Mouse (Mus musculus) cerebellum, postnatal 36 days (tissue): ENCODE measurements around the gene Bri3.

Source experiments
- DNase-seq, 2 experiments: peaks; one replicate each; pipeline ENCODE4 v3.0.0; 2021 to 2022; ENCODE audit warnings: mixed read lengths in 2 of 2

Bri3 gene

DNA sequence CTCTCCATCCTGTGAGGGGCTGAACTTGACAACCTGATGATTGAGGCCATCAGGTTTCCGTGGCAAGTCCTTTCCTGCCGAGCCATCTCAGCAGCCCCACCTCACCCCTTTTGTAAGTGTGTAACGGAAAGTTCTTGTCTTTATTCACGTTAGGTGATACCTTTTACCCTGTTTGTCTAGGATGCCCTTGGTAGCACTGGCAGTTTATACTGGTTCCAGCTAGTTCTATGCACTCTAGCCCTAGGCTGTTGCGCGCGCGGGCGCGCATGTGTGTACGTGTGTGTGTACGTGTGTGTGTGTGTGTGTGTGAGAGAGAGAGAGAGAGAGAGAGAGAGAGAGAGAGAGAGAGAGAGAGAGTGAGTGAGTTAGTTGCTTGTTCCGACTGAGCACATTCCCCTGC is 19.3 kb downstream of the Bri3 start:
- no peak for DNase-seq

DNA sequence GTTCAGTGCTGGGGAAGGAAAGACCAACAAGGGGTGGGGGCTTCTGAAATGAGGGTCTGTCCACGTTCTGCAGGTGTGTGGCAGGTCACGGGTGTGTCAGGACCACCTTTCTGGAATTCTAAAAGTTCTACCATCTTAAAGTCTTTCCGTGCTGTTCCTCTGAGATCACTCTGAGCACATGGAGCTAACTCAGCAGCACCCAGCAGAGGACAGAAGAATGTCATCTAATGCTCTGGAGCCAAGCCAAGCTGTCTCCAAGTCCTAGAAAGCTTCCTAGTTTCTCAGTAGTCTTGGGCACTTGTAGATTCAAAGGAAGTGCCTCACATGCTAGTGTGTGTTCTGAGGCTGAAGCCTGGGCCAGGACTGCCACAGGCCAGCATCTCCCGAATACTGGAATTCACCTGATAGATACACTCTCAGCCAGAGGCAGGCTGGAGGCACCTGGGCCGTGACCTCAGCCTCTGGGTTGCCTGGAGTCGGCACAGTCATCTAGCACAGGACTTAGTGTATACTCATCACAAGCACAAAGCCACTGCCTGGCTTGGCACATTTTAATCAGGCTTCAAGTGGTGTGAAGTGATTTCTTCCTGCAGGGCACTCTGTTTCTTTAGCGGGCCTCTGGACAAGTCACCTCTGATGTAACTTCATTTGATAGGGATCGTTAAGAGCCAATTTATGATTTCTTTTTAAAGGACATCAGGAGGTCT is 23.5 kb downstream of the Bri3 start:
- DNase-seq = peak; percentile 20 to 43

DNA sequence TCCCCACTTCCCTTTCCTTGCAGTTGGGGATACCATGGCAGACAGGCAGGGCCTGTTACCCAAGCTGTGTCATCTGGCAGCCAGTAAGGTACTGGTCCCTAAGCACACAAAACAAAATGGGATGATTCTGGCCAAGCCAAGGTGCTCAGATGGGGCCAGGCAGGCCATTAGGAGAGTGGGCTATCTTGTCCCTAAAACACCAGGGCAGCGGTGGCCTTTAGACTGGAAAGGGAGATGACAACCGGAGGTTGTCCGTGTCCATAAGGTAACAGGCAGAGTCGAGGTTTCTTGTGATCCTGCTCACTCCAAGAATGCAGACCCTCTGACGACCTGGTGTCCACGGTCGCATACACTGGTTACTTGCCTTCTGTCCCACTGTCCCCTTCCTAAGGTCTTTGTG is 25.7 kb downstream of the Bri3 start:
- DNase-seq = no peak

DNA sequence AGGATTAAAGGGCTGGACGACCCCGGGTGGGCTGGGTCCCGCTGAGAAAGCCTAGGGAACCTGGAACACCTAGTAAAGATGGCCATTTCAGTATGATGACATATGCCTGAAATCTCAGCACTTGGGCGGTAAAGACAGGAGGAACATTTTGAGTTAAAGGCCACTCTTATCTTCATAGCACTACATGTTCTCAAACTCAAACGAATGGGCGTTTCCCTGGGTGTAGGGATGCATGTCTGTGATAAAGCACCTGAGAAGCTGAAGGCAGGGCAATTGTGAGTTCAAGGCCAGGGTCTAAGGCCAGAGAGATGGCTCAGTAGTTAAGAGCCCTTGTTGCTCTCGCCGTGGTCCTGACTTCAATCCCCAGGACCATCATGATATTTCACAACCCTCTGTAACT is 26.2 kb downstream of the Bri3 start:
- no peak for DNase-seq

DNA sequence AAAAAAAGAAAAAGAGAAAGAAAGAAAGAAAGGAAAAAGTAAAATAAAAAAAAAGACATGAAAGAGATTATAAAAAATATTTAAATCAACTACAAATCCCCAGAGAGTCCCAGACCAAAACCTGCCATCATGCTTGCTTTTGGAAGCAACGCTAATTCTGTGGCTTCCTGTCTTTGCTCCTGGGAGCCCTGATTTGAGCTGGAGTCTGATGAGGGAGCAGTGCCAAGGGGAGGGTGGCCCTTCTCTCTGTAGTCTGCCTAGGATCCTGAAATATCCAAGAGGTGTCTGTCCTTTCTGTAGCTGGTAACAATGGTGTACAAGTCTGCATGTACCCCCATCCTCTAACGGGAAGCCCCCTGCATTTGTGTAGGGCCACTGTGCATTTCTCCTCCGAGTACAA is 26.9 kb downstream of the Bri3 start:
- no peak for DNase-seq

DNA sequence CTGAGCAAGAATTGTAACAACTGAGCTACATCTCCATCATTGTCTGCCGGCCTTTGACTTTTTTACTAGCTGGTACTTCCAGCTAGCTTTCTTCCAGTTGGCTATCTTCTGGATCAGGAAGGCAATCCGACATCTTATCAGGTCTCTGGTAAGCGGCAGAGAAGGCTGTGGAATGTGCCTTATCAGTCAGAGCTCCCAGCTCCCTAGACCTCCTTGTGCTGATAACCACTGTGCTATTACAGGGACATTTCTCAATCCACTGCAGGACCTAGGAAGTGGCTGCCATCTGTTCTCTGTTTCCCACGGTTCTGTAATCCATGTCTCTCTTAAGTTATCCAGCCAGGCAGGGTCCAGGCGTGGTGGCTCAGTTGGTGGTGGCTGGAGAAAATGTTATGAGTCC is 27.5 kb downstream of the Bri3 start:
- DNase-seq = no peak

DNA sequence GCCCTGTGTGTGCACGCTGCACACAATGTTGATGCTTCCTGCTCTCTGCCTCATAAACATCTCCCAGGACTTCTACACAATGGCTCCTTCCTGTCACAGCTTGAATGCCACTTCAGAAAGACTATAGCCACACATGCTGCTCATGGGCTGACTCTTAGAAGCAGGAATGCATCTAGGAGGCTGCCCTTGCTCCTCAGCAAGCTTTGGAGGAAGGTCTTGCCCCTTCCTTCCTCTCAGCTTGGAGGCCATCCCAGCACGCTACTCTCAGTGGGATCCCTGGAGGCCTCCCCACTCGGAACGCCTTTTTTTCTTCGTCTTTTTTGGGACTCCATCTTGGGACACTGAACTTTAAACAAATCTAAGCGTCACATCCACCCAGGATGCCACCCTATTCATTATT is 30.7 kb downstream of the Bri3 start:
- DNase-seq = no peak

DNA sequence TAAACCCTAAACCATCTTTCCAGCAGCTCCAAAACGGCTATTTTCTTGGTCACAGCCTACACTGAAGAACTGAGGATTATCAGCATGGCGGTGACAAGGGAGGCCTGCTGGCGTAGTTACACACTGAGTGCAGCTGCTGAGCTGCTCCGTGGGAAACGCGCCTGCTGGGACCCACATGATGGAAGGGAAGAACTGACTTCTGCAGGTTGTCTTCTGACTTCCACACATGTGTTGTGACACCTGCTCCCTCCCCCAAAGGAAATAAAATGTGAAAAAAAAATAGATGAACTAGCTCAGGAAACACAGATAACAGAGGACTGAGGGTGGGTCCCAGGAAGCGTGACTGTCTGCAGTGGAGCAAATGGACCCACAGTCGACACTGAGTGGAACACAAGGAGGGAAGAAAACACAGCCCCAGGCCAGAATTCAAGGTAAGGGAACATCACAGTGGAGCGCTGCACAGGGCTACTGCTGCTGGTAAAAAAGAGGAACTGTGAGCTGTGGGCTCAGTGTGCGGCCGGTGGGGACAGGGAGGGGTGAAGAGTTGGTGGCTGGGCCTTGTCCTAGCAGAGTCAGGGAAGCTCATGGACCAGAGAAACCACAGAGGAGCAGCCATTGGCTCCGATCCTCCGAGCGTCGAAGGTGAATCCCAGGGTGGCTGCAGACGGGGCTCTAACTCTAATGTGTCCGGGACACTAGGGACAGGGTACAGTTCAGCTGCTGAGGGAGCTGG is 32.8 kb downstream of the Bri3 start:
- DNase-seq = no peak

DNA sequence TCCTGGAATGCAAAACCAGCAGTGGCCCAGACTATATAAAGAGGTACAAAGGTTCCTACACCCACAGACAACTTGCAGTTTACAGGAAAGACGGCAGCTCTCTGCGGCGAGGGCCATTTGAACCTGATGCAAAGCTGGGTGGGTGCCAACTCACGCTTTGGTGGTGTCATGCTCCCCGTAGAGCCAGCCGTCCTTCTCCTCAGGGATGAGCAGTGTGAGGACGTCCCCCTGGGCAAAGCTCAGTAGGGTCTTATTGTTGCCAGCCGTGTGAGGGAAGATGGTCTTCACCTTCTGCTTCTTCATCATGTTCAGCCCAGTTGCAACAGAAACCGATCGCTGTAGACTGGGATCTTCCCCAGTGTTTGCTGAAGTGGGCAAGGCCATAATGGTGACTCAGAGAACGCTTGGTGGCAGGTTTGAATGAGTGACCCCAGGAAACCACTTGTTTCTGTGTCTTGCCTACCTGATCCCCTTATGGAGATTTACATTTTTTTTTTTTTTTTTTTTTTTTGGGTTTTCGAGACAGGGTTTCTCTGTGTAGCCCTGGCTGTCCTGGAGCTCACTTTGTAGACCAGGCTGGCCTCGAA is 34.2 kb downstream of the Bri3 start:
- no peak for DNase-seq

DNA sequence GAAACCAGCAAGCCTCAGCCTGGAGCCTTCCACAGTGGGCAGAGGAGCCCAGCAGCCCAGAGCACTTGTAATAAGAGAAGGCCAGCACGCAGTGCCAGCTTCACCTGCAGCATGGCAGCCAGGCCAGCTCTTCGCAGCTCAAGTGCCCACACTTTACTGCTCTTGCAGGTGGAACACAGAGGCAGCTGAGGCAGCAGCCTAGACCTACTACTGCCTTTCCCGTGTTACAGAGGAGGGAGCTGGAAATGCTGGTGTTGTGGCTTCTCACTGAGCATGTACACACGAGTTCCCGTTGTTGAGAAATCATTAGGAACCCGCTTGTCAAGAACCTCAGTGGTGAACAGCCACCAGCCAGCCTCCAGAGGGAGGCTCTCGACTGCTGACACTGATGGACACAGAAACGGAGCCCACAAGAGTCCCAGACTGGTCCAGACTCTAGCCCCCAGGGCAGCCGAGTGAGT is 34.9 kb downstream of the Bri3 start:
- no peak for DNase-seq

DNA sequence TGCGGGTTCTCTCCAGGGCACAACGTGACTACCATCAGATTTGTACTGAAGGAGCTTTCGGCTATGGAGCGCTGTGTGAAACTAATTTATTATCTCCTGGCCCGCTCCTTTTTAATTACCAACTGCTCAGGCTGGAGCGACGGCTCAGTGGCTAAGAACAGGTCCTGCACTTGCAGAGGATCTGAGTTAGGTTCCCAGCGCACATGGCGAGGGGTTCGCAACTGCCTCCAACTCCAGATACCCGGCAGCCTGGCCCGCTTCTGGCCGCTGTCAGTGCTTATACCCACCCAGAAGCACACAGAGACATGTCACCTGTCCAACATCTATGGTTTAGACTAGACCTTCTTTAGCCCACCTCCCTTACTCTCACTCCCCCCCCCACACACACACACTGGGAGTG is 35.7 kb downstream of the Bri3 start:
- no peak for DNase-seq

DNA sequence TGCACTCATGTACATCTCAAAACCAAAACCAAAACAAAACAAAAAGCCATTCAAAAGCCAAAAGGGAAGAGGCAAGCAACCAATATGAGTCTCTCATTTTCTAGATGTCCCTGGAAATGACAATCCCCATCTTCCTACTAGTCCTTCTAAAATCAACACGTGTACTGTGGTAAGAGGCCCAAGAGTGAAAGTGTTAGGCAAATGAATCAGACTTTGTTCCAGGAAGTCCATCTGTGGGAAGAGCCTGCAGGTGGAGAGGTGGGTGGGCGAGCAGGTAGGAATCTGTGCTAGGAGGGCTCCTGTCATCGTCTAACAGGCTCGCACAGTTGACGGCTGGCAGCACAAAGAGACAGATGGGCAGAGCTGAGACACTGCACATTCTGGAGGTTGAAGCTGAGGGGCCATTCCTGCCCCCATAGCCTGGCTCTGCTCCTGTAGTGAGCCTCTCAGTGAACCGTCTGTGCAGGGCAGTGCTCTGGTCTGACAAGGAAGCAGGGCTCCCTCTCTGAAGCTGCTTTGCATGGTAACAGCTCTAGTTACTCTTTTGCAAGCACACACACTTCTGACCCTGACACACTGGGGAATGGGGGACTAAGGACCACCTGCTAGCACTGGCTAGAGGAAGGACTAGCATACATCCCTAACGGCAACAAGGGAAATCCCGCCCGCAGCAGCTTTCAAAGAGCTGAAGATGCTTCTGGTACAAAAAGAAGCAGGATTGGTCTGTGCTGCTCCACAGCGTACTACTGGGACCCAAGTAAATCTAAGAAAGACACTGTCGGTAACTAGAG is 38.4 kb downstream of the Bri3 start:
- DNase-seq = no peak

DNA sequence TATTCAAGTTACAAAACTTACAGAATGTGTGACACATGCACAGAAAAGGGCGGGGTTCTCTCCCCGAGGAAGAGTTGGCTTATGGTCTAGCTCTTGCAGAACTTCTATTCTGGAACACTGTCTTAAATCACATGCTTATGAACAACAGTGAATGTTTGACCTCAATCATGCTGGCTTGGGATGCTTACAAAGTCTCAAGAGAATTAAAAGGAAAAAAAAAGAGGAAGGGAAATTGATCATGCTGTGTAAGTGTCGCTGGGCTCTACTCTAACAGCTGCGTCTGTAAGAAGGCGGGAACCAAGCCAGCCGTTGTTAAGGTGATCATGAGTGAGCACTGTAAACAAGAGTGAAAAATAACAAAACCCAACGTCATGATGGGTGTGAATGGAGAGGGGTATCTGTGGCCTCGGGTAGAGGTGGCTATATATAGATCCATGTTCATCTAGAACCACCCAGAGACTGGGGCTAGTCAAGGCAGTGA is 39.4 kb downstream of the Bri3 start:
- DNase-seq = no peak

DNA sequence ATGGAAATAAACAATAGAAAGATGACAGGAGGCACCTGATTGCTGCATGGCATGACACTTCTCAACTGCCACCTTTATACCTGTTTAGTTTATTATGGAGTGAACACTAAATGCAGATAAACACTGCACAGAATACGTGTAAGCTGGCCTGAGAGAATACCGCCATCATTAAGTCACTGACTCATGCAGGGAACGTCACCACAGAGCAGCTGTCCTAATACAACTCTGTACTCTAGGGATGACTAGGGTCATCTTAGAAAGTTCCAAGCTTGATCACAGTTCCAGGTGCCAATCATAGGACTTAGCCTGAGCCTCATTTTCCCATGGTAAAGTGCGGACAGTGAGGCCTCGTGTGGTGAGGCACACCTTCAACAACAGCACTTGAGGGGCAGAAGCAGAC is 40.4 kb downstream of the Bri3 start:
- no peak for DNase-seq

DNA sequence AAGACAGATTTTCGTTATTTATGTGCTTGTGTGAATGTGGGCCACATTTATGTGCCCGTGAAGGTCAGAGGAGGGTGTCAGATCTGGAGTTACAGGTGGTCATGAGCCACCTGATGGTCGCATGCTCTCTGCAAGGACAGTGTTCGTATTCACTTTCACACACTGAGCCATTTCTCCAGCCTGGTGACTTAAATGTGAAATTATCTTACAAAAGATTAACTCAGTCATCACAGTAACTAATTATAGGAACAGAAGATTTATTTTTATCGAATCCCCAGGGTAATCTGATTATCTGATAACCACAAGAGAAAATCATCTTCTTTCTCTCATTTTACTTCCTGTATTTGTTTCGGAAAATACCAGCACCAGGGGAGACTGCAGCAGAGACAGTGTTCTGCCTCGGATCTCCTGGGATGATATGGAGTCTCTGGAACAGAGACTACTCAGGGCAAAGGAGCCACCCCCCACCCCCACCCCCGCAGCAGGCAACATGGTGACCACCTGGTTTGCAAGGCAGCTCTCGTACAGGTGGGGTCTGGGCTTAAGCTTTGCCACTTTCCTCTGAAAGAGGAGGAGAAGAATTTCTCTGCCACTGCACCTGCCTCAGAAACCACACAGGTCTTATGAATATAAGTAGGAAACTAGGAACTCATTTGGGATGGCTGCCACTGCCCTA is 42.5 kb downstream of the Bri3 start:
- DNase-seq = no peak

DNA sequence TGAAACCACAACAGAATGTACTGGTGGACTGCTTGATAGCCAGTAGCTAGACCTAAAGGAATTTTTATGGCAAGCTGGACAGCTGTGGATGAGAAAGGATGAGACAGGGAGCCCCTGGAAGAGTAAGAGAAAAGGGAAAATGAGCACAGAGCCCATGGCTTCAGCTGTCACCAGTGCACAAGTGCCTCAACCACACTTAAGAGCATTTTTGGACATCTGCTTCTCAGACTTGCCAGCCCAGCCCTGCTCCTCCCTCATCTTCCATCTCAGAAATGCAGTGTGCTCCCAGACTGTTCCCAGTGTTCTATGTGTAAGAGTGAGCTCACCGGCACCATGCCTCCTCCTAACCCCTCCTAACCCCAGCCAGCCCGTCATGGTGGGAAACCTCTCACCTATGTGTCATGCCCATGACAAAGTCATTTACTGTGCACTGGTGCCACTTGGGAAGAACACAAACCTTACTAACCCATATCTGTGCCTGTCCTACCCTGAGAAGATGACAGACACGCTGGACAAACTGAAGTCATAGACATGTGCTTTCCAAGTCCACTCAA is 43.1 kb downstream of the Bri3 start:
- DNase-seq = no peak

DNA sequence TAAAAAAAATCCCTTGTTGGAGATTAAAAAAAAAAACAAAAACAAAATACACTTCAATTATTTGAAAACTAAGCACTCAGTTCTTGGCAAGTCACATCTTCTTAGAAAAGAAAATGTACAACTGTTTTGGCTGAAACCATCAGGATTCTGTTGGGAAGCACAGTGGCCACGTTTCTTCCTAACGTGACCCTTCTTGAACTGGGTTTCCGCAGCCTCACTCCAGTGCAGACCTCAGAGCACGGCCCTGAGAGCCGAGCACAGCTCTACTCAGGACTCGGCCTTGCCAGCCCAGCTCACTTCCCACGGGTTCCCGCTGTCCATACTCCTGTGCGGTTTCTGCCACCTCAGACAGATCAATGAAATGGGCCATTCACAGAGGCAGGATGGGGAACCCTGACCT is 44.2 kb downstream of the Bri3 start:
- DNase-seq = no peak

DNA sequence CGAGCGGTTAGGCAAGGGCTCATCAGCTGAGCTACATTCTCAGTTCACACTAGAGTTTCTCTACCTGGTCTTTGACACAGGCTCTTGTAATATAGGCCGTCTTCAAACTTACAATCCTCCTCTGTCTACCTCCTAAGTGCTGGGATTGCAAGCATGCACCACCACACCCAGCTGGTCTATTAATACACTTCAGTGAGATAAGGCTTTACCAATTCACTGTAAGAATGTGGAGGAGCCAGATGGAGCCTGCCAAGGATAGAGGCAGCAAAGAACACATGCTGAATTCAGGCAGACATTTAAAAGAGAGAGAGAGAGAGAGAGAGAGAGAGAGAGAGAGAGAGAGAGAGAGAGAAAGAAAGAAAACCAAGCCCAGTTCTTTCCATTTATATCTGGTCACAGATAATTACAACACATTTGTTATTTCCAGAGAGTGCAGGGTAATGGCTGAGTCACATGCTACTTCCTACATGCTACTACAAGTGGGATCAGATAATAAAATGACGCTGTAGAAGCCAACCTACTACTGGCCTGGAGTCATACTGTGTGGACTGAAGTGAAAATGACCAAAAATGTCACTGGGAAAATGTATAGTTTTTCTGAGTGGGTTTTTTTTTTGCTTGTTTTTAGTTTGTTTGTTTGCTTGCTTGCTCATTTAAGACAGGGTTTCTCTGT is 45.7 kb downstream of the Bri3 start:
- no peak for DNase-seq

DNA sequence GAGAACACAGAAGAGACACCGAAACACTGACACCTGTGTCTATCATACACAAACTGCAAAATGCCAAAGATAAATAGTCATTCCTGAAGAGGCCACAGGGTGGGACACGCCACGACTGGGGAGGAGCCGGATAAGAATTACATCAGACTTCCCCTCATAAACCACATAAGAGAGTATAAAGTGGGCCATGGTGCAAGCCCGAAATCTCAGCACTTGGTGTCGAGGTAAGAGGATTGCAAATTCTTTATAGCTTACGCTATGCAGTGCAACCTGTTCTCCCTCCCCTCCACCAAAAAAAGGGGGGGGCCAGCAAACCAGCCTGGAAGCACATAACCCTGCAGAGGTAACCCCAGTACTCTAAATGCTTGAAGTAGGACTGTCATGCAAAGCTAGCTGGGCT is 50.7 kb downstream of the Bri3 start:
- no peak for DNase-seq

DNA sequence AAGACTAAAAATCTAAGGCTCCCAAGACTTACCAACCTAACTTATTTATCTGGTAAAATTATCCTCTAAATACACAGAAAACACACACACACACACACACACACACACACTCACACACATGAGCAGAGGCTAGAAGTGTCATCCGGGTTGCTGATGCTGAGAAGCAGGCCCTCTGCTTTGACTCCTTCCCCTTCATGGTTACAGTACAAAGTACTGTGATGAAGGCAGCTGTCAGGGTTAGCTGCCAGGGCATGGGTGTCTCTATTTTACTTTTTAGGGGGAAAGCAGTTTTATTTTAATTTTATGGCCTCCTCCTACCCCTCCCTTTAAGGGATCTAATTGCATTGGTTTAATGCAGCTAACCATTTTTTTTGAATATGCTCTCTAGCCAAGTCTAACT is 51.1 kb downstream of the Bri3 start:
- no peak for DNase-seq

DNA sequence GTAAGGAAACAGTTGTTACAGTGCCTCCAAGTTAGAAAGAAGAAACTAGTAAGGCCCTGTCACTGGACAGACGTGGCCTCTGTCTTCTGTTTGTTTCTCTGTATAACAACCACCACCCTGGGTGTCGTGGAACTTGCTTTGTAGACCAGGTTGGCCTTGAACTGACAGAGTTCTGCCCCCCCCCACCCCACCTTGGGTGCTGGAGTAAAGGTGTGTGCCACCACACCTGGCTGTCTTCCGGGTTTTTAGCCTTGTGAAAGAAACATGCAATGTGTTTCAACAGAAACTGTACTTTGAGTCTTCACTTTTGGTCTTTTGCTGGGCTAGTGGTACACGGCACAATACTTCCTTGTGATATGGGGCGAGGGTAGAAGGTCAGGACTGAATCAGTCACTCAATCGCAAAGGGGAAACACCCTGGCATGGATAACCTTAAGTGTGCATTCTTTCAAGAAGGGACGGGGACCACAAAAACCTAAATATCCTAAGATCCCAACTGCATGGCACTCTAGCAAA is 51.9 kb downstream of the Bri3 start:
- no peak for DNase-seq

DNA sequence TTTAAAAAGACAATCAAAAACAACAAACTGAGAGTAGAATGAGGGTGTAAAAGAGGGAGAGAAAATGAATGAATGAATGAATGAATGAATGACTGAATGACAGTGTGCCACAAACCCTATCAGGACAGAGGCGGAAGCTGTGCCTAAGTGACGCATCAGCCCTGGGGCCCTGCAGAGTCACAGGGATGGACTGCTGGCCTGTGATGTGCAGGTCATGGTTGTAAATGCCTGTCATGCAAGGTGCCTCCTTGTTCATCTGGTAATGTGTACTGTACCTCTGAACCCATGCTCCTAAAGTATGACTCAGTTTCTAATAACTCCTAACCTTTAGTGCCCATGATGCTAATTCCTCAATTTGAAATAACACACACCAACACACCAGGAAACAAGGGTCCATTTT is 58.8 kb downstream of the Bri3 start:
- DNase-seq = no peak
